Mouse (Mus musculus): ENCODE measurements around the gene Marveld2. TPM values are rescaled to one million over a fixed set of nuclear protein-coding genes. Genes with fewer than 3 reads are reported as not detected.

The Marveld2 gene
- total and polyA plus RNA-seq, 2 experiments from 2014 or later, result 1.4 to 2.3 TPM

- no peaks in the 10 kb centered on the region for H3K9me3 ChIP-seq (ENCODE audit: low read length)
- no peaks in the 10 kb centered on the region for H3K4me1 ChIP-seq (ENCODE audit: insufficient read depth, low read length)
- H3K4me3 ChIP-seq (ENCODE audit: low read depth, low read length), result no peak overlapping the region
- H3K4me2 ChIP-seq (ENCODE audit: low read depth, low read length, poor library complexity, severe bottlenecking), result no peak overlapping the region
- ATAC-seq (ENCODE audit: low FRiP score) (no peak), DNase-seq (ENCODE audit: low spot score) (no peak)
- WGBS, result 56% methylated on average over 5 of the region's 5 CpGs
- no peaks in the 10 kb centered on the region for H3K27me3 ChIP-seq (ENCODE audit: insufficient read depth, low read length)
- no peak overlapping the region for H3K9ac ChIP-seq (replicated peaks; ENCODE audit: low read length, poor library complexity, severe bottlenecking)
- no peak overlapping the region for H3K27ac ChIP-seq (ENCODE audit: low read depth, low read length)
- TF ChIP-seq CTCF (IDR thresholded peaks at IDR 0.05), result no peak
- H3K36me3 ChIP-seq (ENCODE audit: insufficient read depth, low read length), result no peaks in the 10 kb centered on the region
Measured at GRCm38 (mm10) chr13:100602239-100602902, 14.4 kb downstream of the Marveld2 start.

GRCm38 (mm10) chr13:100601034-100601433 is 15.7 kb downstream of the Marveld2 start:
- no peak overlapping the region for H3K27ac ChIP-seq (ENCODE audit: low read depth, low read length)
- H3K36me3 ChIP-seq (ENCODE audit: insufficient read depth, low read length), result no peaks in the 10 kb centered on the region
- ATAC-seq (ENCODE audit: low FRiP score), result no peak
- H3K4me2 ChIP-seq (ENCODE audit: low read depth, low read length, poor library complexity, severe bottlenecking), result no peak overlapping the region
- H3K27me3 ChIP-seq (ENCODE audit: insufficient read depth, low read length), result no peaks in the 10 kb centered on the region
- no peaks in the 10 kb centered on the region for H3K9me3 ChIP-seq (ENCODE audit: low read length)
- WGBS, result 75% methylated on average over 8 of the region's 8 CpGs
- H3K4me1 ChIP-seq (ENCODE audit: insufficient read depth, low read length), result no peaks in the 10 kb centered on the region
- H3K9ac ChIP-seq (replicated peaks; ENCODE audit: low read length, poor library complexity, severe bottlenecking), result no peak overlapping the region
- no peak for DNase-seq (ENCODE audit: low spot score)
- TF ChIP-seq CTCF (IDR thresholded peaks at IDR 0.05), result no peak
- no peak overlapping the region for H3K4me3 ChIP-seq (ENCODE audit: low read depth, low read length)

GRCm38 (mm10) chr13:100600317-100600716 is 16.5 kb downstream of the Marveld2 start:
- no peak overlapping the region for H3K4me3 ChIP-seq (ENCODE audit: low read depth, low read length)
- H3K36me3 ChIP-seq (ENCODE audit: insufficient read depth, low read length), result no peaks in the 10 kb centered on the region
- no peaks in the 10 kb centered on the region for H3K27me3 ChIP-seq (ENCODE audit: insufficient read depth, low read length)
- ATAC-seq (ENCODE audit: low FRiP score), result no peak
- TF ChIP-seq CTCF (IDR thresholded peaks at IDR 0.05), result no peak
- DNase-seq (ENCODE audit: low spot score), result no peak
- no peak overlapping the region for H3K9ac ChIP-seq (replicated peaks; ENCODE audit: low read length, poor library complexity, severe bottlenecking)
- 78% methylated on average over 12 of the region's 12 CpGs for whole genome bisulfite sequencing
- no peak overlapping the region for H3K4me2 ChIP-seq (ENCODE audit: low read depth, low read length, poor library complexity, severe bottlenecking)
- no peak overlapping the region for H3K27ac ChIP-seq (ENCODE audit: low read depth, low read length)
- no peaks in the 10 kb centered on the region for H3K9me3 ChIP-seq (ENCODE audit: low read length)
- H3K4me1 ChIP-seq (ENCODE audit: insufficient read depth, low read length), result no peaks in the 10 kb centered on the region

- no peak for DNase-seq (ENCODE audit: low spot score)
- TF ChIP-seq CTCF (IDR thresholded peaks at IDR 0.05), result no peak
- Histone ChIP-seq H3K27me3 (ENCODE audit: insufficient read depth, low read length) (no peaks in the 10 kb centered on the region), H3K4me1 (ENCODE audit: insufficient read depth, low read length) (no peaks in the 10 kb centered on the region), H3K9ac (replicated peaks; ENCODE audit: low read length, poor library complexity, severe bottlenecking) (no peak overlapping the region), H3K27ac (ENCODE audit: low read depth, low read length) (no peak overlapping the region), H3K4me3 (ENCODE audit: low read depth, low read length) (no peak overlapping the region), H3K4me2 (ENCODE audit: low read depth, low read length, poor library complexity, severe bottlenecking) (no peak overlapping the region), H3K36me3 (ENCODE audit: insufficient read depth, low read length) (no peaks in the 10 kb centered on the region), H3K9me3 (ENCODE audit: low read length) (no peaks in the 10 kb centered on the region)
- ATAC-seq (ENCODE audit: low FRiP score), result no peak
- WGBS, result 86% methylated on average over 9 of the region's 9 CpGs
Measured at GRCm38 (mm10) chr13:100597284-100597683, 19.5 kb downstream of the Marveld2 start.

GRCm38 (mm10) chr13:100595552-100595885 is 21.3 kb downstream of the Marveld2 start:
- Histone ChIP-seq H3K4me2 (ENCODE audit: low read depth, low read length, poor library complexity, severe bottlenecking) (no peak overlapping the region), H3K27ac (ENCODE audit: low read depth, low read length) (no peak overlapping the region), H3K9ac (replicated peaks; ENCODE audit: low read length, poor library complexity, severe bottlenecking) (no peak overlapping the region), H3K9me3 (ENCODE audit: low read length) (no peaks in the 10 kb centered on the region), H3K27me3 (ENCODE audit: insufficient read depth, low read length) (no peaks in the 10 kb centered on the region), H3K4me3 (ENCODE audit: low read depth, low read length) (no peak overlapping the region), H3K36me3 (ENCODE audit: insufficient read depth, low read length) (no peaks in the 10 kb centered on the region), H3K4me1 (ENCODE audit: insufficient read depth, low read length) (no peaks in the 10 kb centered on the region)
- DNase-seq (ENCODE audit: low spot score) (no peak), ATAC-seq (ENCODE audit: low FRiP score) (no peak)
- TF ChIP-seq CTCF (IDR thresholded peaks at IDR 0.05), result no peak
- WGBS, result 87% methylated on average over 3 of the region's 3 CpGs

GRCm38 (mm10) chr13:100594838-100595551 is 21.8 kb downstream of the Marveld2 start:
- Histone ChIP-seq H3K4me3 (ENCODE audit: low read depth, low read length) (no peak overlapping the region), H3K36me3 (ENCODE audit: insufficient read depth, low read length) (no peaks in the 10 kb centered on the region), H3K9me3 (ENCODE audit: low read length) (no peaks in the 10 kb centered on the region), H3K27me3 (ENCODE audit: insufficient read depth, low read length) (no peaks in the 10 kb centered on the region), H3K4me2 (ENCODE audit: low read depth, low read length, poor library complexity, severe bottlenecking) (no peak overlapping the region), H3K4me1 (ENCODE audit: insufficient read depth, low read length) (no peaks in the 10 kb centered on the region), H3K27ac (ENCODE audit: low read depth, low read length) (no peak overlapping the region), H3K9ac (replicated peaks; ENCODE audit: low read length, poor library complexity, severe bottlenecking) (no peak overlapping the region)
- no peak for ATAC-seq (ENCODE audit: low FRiP score)
- 78% methylated on average over 5 of the region's 5 CpGs for WGBS
- TF ChIP-seq CTCF (IDR thresholded peaks at IDR 0.05), result no peak
- no peak for DNase-seq (ENCODE audit: low spot score)
